Mouse (Mus musculus) bone marrow, adult 2 months (tissue): ENCODE measurements around the gene Wnt3. TPM values are rescaled to one million over a fixed set of nuclear protein-coding genes. Genes with fewer than 3 reads are reported as not detected.

Source experiments
- H3K27ac ChIP-seq: fragments of 200-500 bp; 2 replicates; pipeline ENCODE4 v1.5.1; 2012; ENCODE audit warnings: low read depth, mild to moderate bottlenecking, control low read depth, inconsistent platforms, low read length; ENCODE audit not compliant: control insufficient read depth, poor library complexity, insufficient read depth
- H3K4me1 ChIP-seq: fragments of 200-500 bp; 2 replicates; pipeline ENCODE4 v1.6.1; 2011; ENCODE audit warnings: low read length; ENCODE audit not compliant: control insufficient read depth, insufficient read depth
- H3K4me3 ChIP-seq: fragments of 200-500 bp; replicated peaks from 2 replicates; pipeline ENCODE3; 2011; ENCODE audit warnings: mild to moderate bottlenecking, low read depth, low read length, control low read depth; ENCODE audit not compliant: control insufficient read depth
- CTCF ChIP-seq: fragments of 200-500 bp; IDR thresholded peaks from 2 replicates; pipeline ENCODE4 v1.5.1; 2011; ENCODE audit warnings: low read length, control low read depth; ENCODE audit not compliant: control insufficient read depth, insufficient read depth
- POLR2A ChIP-seq: fragments of 200-500 bp; IDR thresholded peaks from 2 replicates; pipeline ENCODE4 v1.6.1; 2011; ENCODE audit warnings: low read depth, mild to moderate bottlenecking, control low read depth, low read length, borderline replicate concordance; ENCODE audit not compliant: control insufficient read depth
- WGBS: fragments of 180-500 bp; shearing (Covaris S2); methylation state at CpG from one replicate; pipeline ENCODE4 v1.1.7; 2018; 5-methylcytosine and 5-hydroxymethylcytosine counted together
- polyA plus RNA-seq: library from polyadenylated mRNA; stranded (reverse); fragments of >200 nt; gene quantifications from 2 replicates; pipeline ENCODE4 v1.2.4, GENCODE M21; 2011; ENCODE audit warnings: low replicate concordance; ENCODE audit not compliant: missing spikeins, insufficient read depth, insufficient read length

The Wnt3 gene
- polyA plus RNA-seq, result 0.41 TPM in 1 of 2 replicates, not detected in the other

- WGBS, result under 1% methylated on average over 60 of the region's 60 CpGs
- Histone ChIP-seq H3K4me1 (no peaks in the 10 kb centered on the region), H3K27ac (no peak within 1 kb of the TSS; the same call in 1 of the 2 replicates), H3K4me3 (no peak within 1 kb of the TSS)
- no peak for TF ChIP-seq CTCF
- no peak for TF ChIP-seq POLR2A
Observed at GRCm38 (mm10) chr11:103773387-103774227, at the start of gene Wnt3. Wnt3 (plus strand) TSS chr11:103774150.

GRCm38 (mm10) chr11:103724331-103724771 is 49.6 kb upstream of the Wnt3 start:
- TF ChIP-seq CTCF (no peak), POLR2A (no peak)
- H3K4me3 ChIP-seq, result no peak overlapping the region

GRCm38 (mm10) chr11:103729282-103729985 is 44.5 kb upstream of the Wnt3 start:
- 68% methylated on average over 9 of the region's 9 CpGs for WGBS
- Histone ChIP-seq H3K27ac (no peak overlapping the region), H3K4me1 (no peaks in the 10 kb centered on the region), H3K4me3 (no peak overlapping the region)
- TF ChIP-seq POLR2A (no peak), CTCF (no peak)

More at GRCm38 (mm10) chr11:103724331-103724771, 49.6 kb upstream of the Wnt3 start:
- 69% methylated on average over 11 of the region's 11 CpGs for whole genome bisulfite sequencing
- no peaks in the 10 kb centered on the region; the same call in 1 of the 2 replicates for H3K4me1 ChIP-seq
- H3K27ac ChIP-seq, result no peak overlapping the region

GRCm38 (mm10) chr11:103731594-103731993 is 42.4 kb upstream of the Wnt3 start:
- no peak overlapping the region for H3K4me3 ChIP-seq
- WGBS, result 74% methylated on average over 9 of the region's 9 CpGs
- no peaks in the 10 kb centered on the region for H3K4me1 ChIP-seq
- TF ChIP-seq POLR2A (no peak), CTCF (no peak)
- H3K27ac ChIP-seq, result no peak overlapping the region

- no peak overlapping the region for H3K27ac ChIP-seq
- WGBS, result 81% methylated on average over 7 of the region's 7 CpGs
- H3K4me1 ChIP-seq, result no peaks in the 10 kb centered on the region
- H3K4me3 ChIP-seq, result no peak overlapping the region
- TF ChIP-seq CTCF (no peak), POLR2A (no peak)
Observed at GRCm38 (mm10) chr11:103732306-103732705, 41.6 kb upstream of the Wnt3 start.

- no peak for TF ChIP-seq POLR2A
- TF ChIP-seq CTCF, result no peak
- Histone ChIP-seq H3K27ac (no peak overlapping the region), H3K4me3 (no peak overlapping the region), H3K4me1 (no peaks in the 10 kb centered on the region)
- 84% methylated on average over 4 of the region's 4 CpGs for WGBS
Observed at GRCm38 (mm10) chr11:103733069-103733468, 40.9 kb upstream of the Wnt3 start.

GRCm38 (mm10) chr11:103733961-103734360 is 40.0 kb upstream of the Wnt3 start:
- 92% methylated on average over 2 of the region's 2 CpGs for WGBS
- Histone ChIP-seq H3K27ac (no peak overlapping the region), H3K4me3 (no peak overlapping the region), H3K4me1 (no peaks in the 10 kb centered on the region)
- TF ChIP-seq POLR2A (no peak), CTCF (no peak)
